Mouse (Mus musculus) forebrain, embryonic 14.5 days (tissue): ENCODE measurements at regions not wholly inside any gene's neighbourhood (a gene's known extent, or its start where the extent isn't known, plus 50 kb on each side); places are given as distances from the start of the nearest gene placed in this dataset.
"Not testable (repeated sequence)": the region's sequence is repeated elsewhere in the genome, so short reads cannot be mapped to it uniquely, and the experiment has no call there.

Source experiments
- ATAC-seq: fragments of 200-750 bp; cut with Nextera tagmentation; 2 replicates; pipeline ENCODE4 v1.8.0; 2017; ENCODE audit warnings: mild to moderate bottlenecking, moderate library complexity
- DNase-seq: peaks from one replicate; pipeline ENCODE4 v3.0.0-alpha.2; 2015; ENCODE audit warnings: low spot score
- H3K27ac ChIP-seq: fragments of 300-500 bp; sonication (generic); 2 replicates; pipeline ENCODE4 v1.5.1; 2014; ENCODE audit warnings: low read depth, mild to moderate bottlenecking, control low read depth, low read length, moderate library complexity
- H3K27me3 ChIP-seq: fragments of 300-500 bp; sonication (generic); replicated peaks from 2 replicates; pipeline ENCODE4 v1.6.1; 2014; ENCODE audit warnings: low read length, control low read depth, mixed read lengths; ENCODE audit not compliant: control insufficient read depth, insufficient read depth
- H3K36me3 ChIP-seq: fragments of 300-500 bp; sonication (generic); 2 replicates; pipeline ENCODE4 v1.6.1; 2014; ENCODE audit warnings: low read length, control low read depth; ENCODE audit not compliant: control insufficient read depth, insufficient read depth
- H3K4me1 ChIP-seq: fragments of 300-500 bp; sonication (generic); 2 replicates; pipeline ENCODE4 v1.6.1; 2014; ENCODE audit warnings: antibody characterized with exemption, low read length, control low read depth; ENCODE audit not compliant: control insufficient read depth, insufficient read depth
- H3K4me2 ChIP-seq: fragments of 300-500 bp; sonication (generic); 2 replicates; pipeline ENCODE4 v1.6.1; 2014; ENCODE audit warnings: mild to moderate bottlenecking, control low read depth, low read length
- H3K4me3 ChIP-seq: fragments of 300-500 bp; sonication (generic); 2 replicates; pipeline ENCODE4 v1.5.1; 2014; ENCODE audit warnings: low read depth, low read length, control low read depth
- H3K9ac ChIP-seq: fragments of 300-500 bp; sonication (generic); 2 replicates; pipeline ENCODE4 v1.6.1; 2014; ENCODE audit warnings: mild to moderate bottlenecking, low read length, control low read depth, moderate library complexity
- H3K9me3 ChIP-seq: fragments of 300-500 bp; sonication (generic); replicated peaks from 2 replicates; pipeline ENCODE4 v1.6.1; 2016; ENCODE audit warnings: low read length, control low read depth, mixed read lengths; ENCODE audit not compliant: control insufficient read depth
- WGBS: fragments of 180-500 bp; shearing (Covaris S2); extraction: QIAGEN DNeasy Blood & Tissue Kit; methylation state at CpG from one replicate; pipeline ENCODE4 v1.1.7; 2014; 5-methylcytosine and 5-hydroxymethylcytosine counted together

DNA sequence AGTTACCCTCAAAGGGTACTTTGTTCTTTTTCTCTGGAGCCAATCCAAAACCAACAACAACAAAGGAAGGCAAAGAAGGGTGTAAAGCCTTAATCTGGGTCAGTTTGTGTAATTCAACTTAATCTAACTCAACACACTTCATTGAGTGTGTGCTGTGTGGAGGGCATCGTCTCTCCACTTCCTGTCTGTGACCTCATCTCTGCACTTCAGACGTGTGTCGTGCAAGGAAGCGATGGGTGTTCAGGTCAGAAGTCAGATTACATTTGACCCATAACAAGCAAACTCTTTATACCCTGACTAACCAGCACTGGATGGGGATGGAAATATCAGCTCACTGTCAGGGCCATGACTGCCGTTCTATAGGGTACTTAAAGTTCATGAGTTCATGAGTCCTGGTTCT is 138.0 kb upstream of the Sox5 start:
- 74% methylated on average over 5 of the region's 5 CpGs for WGBS
- Histone ChIP-seq H3K4me2 (no peak overlapping the region), H3K9ac (no peak overlapping the region), H3K4me3 (no peak overlapping the region), H3K36me3 (no peaks in the 10 kb centered on the region), H3K9me3 (no peaks in the 10 kb centered on the region), H3K4me1 (no peaks in the 10 kb centered on the region), H3K27me3 (no peaks in the 10 kb centered on the region), H3K27ac (no peak overlapping the region)
- DNase-seq (no peak), ATAC-seq (no peak)

GRCm38 (mm10) chr6:144917128-144917527 is 135.4 kb upstream of the Sox5 start:
- Histone ChIP-seq H3K4me2 (no peak overlapping the region), H3K4me3 (no peak overlapping the region), H3K27ac (no peak overlapping the region), H3K9me3 (no peaks in the 10 kb centered on the region), H3K4me1 (no peaks in the 10 kb centered on the region), H3K9ac (no peak overlapping the region), H3K36me3 (no peaks in the 10 kb centered on the region), H3K27me3 (no peaks in the 10 kb centered on the region)
- DNase-seq: no peak
- WGBS: 71% methylated on average over 8 of the region's 8 CpGs
- ATAC-seq: no peak

DNA sequence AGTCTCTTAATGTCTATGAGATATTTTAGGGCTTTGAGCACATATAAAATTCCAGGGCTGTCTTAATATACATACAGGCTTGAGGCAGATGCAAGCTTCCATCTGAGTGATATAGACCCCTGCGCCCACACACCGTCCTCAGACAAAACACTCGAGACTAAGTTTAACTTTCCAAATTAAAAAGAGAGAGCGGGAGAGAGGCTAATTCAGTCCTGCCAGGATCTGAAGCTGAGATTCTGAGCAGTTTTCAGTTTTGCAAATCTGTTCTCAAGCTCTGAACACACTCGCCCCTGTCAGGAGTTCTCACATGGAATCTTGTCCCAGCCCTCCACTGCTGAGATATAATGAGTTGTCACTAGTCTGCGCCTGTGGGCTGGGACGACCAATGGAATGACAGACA is 130.0 kb upstream of the Sox5 start:
- Histone ChIP-seq H3K27ac (no peak overlapping the region), H3K9ac (no peak overlapping the region), H3K4me3 (no peak overlapping the region), H3K27me3 (no peaks in the 10 kb centered on the region), H3K9me3 (no peaks in the 10 kb centered on the region), H3K36me3 (no peaks in the 10 kb centered on the region), H3K4me2 (no peak overlapping the region), H3K4me1 (no peaks in the 10 kb centered on the region)
- 76% methylated on average over 7 of the region's 7 CpGs for WGBS
- no peak for DNase-seq
- ATAC-seq: no peak

DNA sequence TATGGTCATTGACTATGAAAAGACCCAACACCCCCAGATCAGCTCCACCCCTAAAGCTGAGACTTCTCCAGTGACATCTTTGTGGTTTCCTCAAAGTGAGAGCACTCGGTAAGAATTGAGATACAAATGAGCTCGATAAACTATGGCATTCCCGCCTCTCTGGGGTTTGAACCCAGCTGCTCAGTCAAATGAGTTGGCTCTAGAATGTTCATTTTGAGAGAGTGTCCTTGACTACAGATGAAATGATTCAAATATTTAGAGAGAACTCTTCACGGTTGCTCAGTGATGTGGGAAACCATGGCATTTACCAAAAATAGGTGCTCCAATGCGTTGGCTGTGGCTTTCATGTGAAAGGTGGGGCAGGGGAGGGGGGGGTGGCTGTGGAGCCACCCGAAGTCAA is 128.6 kb upstream of the Sox5 start:
- H3K9ac ChIP-seq: no peak overlapping the region
- 85% methylated on average over 6 of the region's 6 CpGs for WGBS
- ATAC-seq (no peak), DNase-seq (no peak)
- H3K27ac ChIP-seq: no peak overlapping the region
- no peaks in the 10 kb centered on the region for H3K27me3 ChIP-seq
- H3K9me3 ChIP-seq: no peaks in the 10 kb centered on the region
- H3K36me3 ChIP-seq: no peaks in the 10 kb centered on the region
- no peaks in the 10 kb centered on the region for H3K4me1 ChIP-seq
- H3K4me3 ChIP-seq: no peak overlapping the region
- no peak overlapping the region for H3K4me2 ChIP-seq

- H3K9ac ChIP-seq: no peak overlapping the region
- no peaks in the 10 kb centered on the region for H3K9me3 ChIP-seq
- DNase-seq: no peak
- no peak overlapping the region for H3K27ac ChIP-seq
- no peaks in the 10 kb centered on the region for H3K4me1 ChIP-seq
- 93% methylated on average over 11 of the region's 11 CpGs for WGBS
- H3K4me2 ChIP-seq: no peak overlapping the region
- H3K36me3 ChIP-seq: no peaks in the 10 kb centered on the region
- H3K27me3 ChIP-seq: no peaks in the 10 kb centered on the region
- ATAC-seq: no peak
- no peak overlapping the region for H3K4me3 ChIP-seq
These were observed 126.9 kb upstream of the Sox5 start for GRCm38 (mm10) chr6:144908646-144909045.

- Histone ChIP-seq H3K4me3 (no peak overlapping the region), H3K9ac (no peak overlapping the region), H3K4me1 (peaks cover 6% of the 10 kb centered on the region; the same call in 1 of the 2 replicates), H3K27ac (no peak overlapping the region), H3K4me2 (no peak overlapping the region), H3K27me3 (no peaks in the 10 kb centered on the region), H3K9me3 (no peaks in the 10 kb centered on the region), H3K36me3 (no peaks in the 10 kb centered on the region)
- no peak for DNase-seq
- WGBS: 72% methylated on average over 10 of the region's 10 CpGs
- no peak for ATAC-seq
These were observed 121.4 kb upstream of the Sox5 start for GRCm38 (mm10) chr6:144903156-144903555.

GRCm38 (mm10) chr6:144902267-144902995 is 120.7 kb upstream of the Sox5 start:
- DNase-seq (no peak), ATAC-seq (no peak)
- H3K9ac ChIP-seq: no peak overlapping the region
- no peaks in the 10 kb centered on the region for H3K36me3 ChIP-seq
- 72% methylated on average over 20 of the region's 20 CpGs for WGBS
- no peak overlapping the region for H3K27ac ChIP-seq
- peaks cover 6% of the 10 kb centered on the region; the same call in 1 of the 2 replicates for H3K4me1 ChIP-seq
- H3K9me3 ChIP-seq: no peaks in the 10 kb centered on the region
- no peak overlapping the region for H3K4me2 ChIP-seq
- H3K4me3 ChIP-seq: no peak overlapping the region
- H3K27me3 ChIP-seq: no peaks in the 10 kb centered on the region

DNA sequence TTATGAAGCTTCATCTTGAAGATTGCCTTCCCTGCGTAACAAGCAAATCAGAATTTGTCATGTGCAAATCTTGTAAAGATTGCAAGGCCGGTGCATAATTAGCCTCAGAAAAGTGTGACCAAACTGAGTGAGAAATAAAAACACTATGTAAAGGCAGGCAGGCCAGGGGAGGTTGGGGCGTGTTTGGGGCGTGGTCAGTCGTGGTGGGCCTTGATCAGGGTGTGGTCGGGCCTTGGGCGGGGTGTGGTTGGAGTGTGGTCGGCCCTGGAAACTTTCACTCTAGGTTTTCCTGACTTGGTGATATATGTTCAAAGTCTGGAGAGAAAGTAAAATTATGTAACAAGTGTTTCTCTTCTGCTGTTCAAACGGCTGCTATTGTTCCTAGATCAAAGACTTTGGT is 120.0 kb upstream of the Sox5 start:
- Histone ChIP-seq H3K36me3 (no peaks in the 10 kb centered on the region), H3K4me1 (peaks cover 6% of the 10 kb centered on the region; the same call in 1 of the 2 replicates), H3K27me3 (no peaks in the 10 kb centered on the region), H3K27ac (no peak overlapping the region), H3K9ac (no peak overlapping the region), H3K9me3 (no peaks in the 10 kb centered on the region), H3K4me3 (no peak overlapping the region), H3K4me2 (no peak overlapping the region)
- 82% methylated on average over 9 of the region's 9 CpGs for WGBS
- ATAC-seq (no peak), DNase-seq (no peak)

GRCm38 (mm10) chr6:144900858-144901257 is 119.1 kb upstream of the Sox5 start:
- not testable (repeated sequence) for DNase-seq, H3K36me3 ChIP-seq, H3K4me1 ChIP-seq, H3K4me2 ChIP-seq, ATAC-seq, H3K27ac ChIP-seq, H3K27me3 ChIP-seq, H3K9ac ChIP-seq, H3K4me3 ChIP-seq, H3K9me3 ChIP-seq
- 92% methylated on average over 7 of the region's 7 CpGs for WGBS
